Mouse (Mus musculus): ENCODE measurements around the gene Gramd1b.

Gene Gramd1b

GRCm38 (mm10) chr9:40268748-40269102, 262.5 kb downstream of the Gramd1b start:
- no peak for DNase-seq (ENCODE audit: low spot score in 2 of 2)

- no peak for DNase-seq (ENCODE audit: low spot score in 2 of 2)
These were observed 263.0 kb downstream of the Gramd1b start for GRCm38 (mm10) chr9:40268040-40268747.

GRCm38 (mm10) chr9:40263874-40264273, 267.3 kb downstream of the Gramd1b start:
- DNase-seq (ENCODE audit: low spot score in 2 of 2), result no peak

GRCm38 (mm10) chr9:40252459-40252858, 278.7 kb downstream of the Gramd1b start:
- no peak for DNase-seq (ENCODE audit: low spot score in 2 of 2)

- DNase-seq (ENCODE audit: low spot score in 2 of 2), result no peak
These were observed 282.1 kb downstream of the Gramd1b start for GRCm38 (mm10) chr9:40249106-40249505.

GRCm38 (mm10) chr9:40246702-40247101, 284.5 kb downstream of the Gramd1b start:
- no peak for DNase-seq (ENCODE audit: low spot score in 2 of 2)

GRCm38 (mm10) chr9:40245974-40246665, 285.1 kb downstream of the Gramd1b start:
- DNase-seq (ENCODE audit: low spot score in 2 of 2), result no peak

GRCm38 (mm10) chr9:40245466-40245865, 285.7 kb downstream of the Gramd1b start:
- DNase-seq (ENCODE audit: low spot score in 2 of 2), result no peak

Data from frontal cortex, postnatal 10 days (tissue).